Mouse (Mus musculus) liver, embryonic 12.5 days (tissue): ENCODE results near the gene Nedd9. TPM values are rescaled to one million over a fixed set of nuclear protein-coding genes. Genes with fewer than 3 reads are reported as not detected.

Source experiments
- ATAC-seq: fragments of 200-750 bp; cut with Nextera tagmentation; 2 replicates; pipeline ENCODE4 v1.8.0; 2017; ENCODE audit warnings: moderate number of reproducible peaks, mild to moderate bottlenecking, moderate library complexity
- H3K27ac ChIP-seq: fragments of 300-500 bp; sonication (generic); 2 replicates; pipeline ENCODE4 v1.5.1; 2016; ENCODE audit warnings: mild to moderate bottlenecking
- H3K27me3 ChIP-seq: fragments of 300-500 bp; sonication (generic); replicated peaks from 2 replicates; pipeline ENCODE4 v1.6.1; 2016; ENCODE audit warnings: mild to moderate bottlenecking, moderate library complexity
- H3K36me3 ChIP-seq: fragments of 300-500 bp; sonication (generic); 2 replicates; pipeline ENCODE4 v1.6.1; 2016; ENCODE audit warnings: mild to moderate bottlenecking, moderate library complexity
- H3K4me1 ChIP-seq: fragments of 300-500 bp; sonication (generic); 2 replicates; pipeline ENCODE4 v1.6.1; 2016
- H3K4me2 ChIP-seq: fragments of 300-500 bp; sonication (generic); 2 replicates; pipeline ENCODE4 v1.6.1; 2016; ENCODE audit warnings: mild to moderate bottlenecking, moderate library complexity
- H3K4me3 ChIP-seq: fragments of 300-500 bp; sonication (generic); 2 replicates; pipeline ENCODE4 v1.5.1; 2016; ENCODE audit warnings: mild to moderate bottlenecking, moderate library complexity
- H3K9ac ChIP-seq: fragments of 300-500 bp; sonication (generic); 2 replicates; pipeline ENCODE4 v1.6.1; 2016; ENCODE audit warnings: mild to moderate bottlenecking, moderate library complexity
- H3K9me3 ChIP-seq: fragments of 300-500 bp; sonication (generic); replicated peaks from 2 replicates; pipeline ENCODE4 v1.6.1; 2016; ENCODE audit warnings: mild to moderate bottlenecking, moderate library complexity
- WGBS: fragments of 180-500 bp; shearing (Covaris S2); methylation state at CpG from one replicate; pipeline ENCODE4 v1.1.7; 2016; ENCODE audit not compliant: insufficient replicate concordance; 5-methylcytosine and 5-hydroxymethylcytosine counted together
- polyA plus RNA-seq: library from polyadenylated mRNA; unstranded; fragments of >200 nt; fragmentation: Nextera tagmentation; extraction: Ambion mirVana; gene quantifications from 2 replicates; pipeline ENCODE4 v1.2.1, GENCODE M21; 2016

Nedd9 gene
- polyA plus RNA-seq, 1 experiment from 2014 or later, result 2.5 TPM

GRCm38 (mm10) chr13:41400289-41400688, 86.9 kb downstream of the Nedd9 start:
- no peak overlapping the region for H3K27ac ChIP-seq
- no peak overlapping the region for H3K9ac ChIP-seq
- H3K4me2 ChIP-seq, result no peak overlapping the region
- H3K27me3 ChIP-seq, result no peaks in the 10 kb centered on the region
- H3K36me3 ChIP-seq, result no peaks in the 10 kb centered on the region
- H3K4me3 ChIP-seq, result no peak overlapping the region
- ATAC-seq, result no peak
- no peaks in the 10 kb centered on the region for H3K9me3 ChIP-seq
- peaks cover 9% of the 10 kb centered on the region; the same call in 1 of the 2 replicates for H3K4me1 ChIP-seq
- 52% methylated on average over 3 of the region's 3 CpGs for WGBS

- 70% methylated on average over 2 of the region's 2 CpGs for WGBS
- Histone ChIP-seq H3K4me1 (no peaks in the 10 kb centered on the region), H3K36me3 (no peaks in the 10 kb centered on the region), H3K9ac (no peak overlapping the region), H3K27ac (no peak overlapping the region), H3K4me3 (no peak overlapping the region), H3K27me3 (no peaks in the 10 kb centered on the region), H3K4me2 (no peak overlapping the region), H3K9me3 (no peaks in the 10 kb centered on the region)
- ATAC-seq, result no peak
Measured at GRCm38 (mm10) chr13:41392191-41392590, 95.0 kb downstream of the Nedd9 start.

- H3K36me3 ChIP-seq, result no peaks in the 10 kb centered on the region
- H3K27me3 ChIP-seq, result no peaks in the 10 kb centered on the region
- no peaks in the 10 kb centered on the region for H3K9me3 ChIP-seq
- no peaks in the 10 kb centered on the region for H3K4me1 ChIP-seq
- no peak overlapping the region for H3K9ac ChIP-seq
- no peak overlapping the region for H3K27ac ChIP-seq
- H3K4me2 ChIP-seq, result no peak overlapping the region
- no peak overlapping the region for H3K4me3 ChIP-seq
- 76% methylated on average over 2 of the region's 2 CpGs for WGBS
- ATAC-seq, result no peak
Measured at GRCm38 (mm10) chr13:41390698-41391097, 96.5 kb downstream of the Nedd9 start.

- no peak overlapping the region for H3K27ac ChIP-seq
- no peak for ATAC-seq
- no peaks in the 10 kb centered on the region for H3K27me3 ChIP-seq
- H3K36me3 ChIP-seq, result no peaks in the 10 kb centered on the region
- no peaks in the 10 kb centered on the region for H3K9me3 ChIP-seq
- H3K4me1 ChIP-seq, result no peaks in the 10 kb centered on the region
- no peak overlapping the region for H3K4me2 ChIP-seq
- no peak overlapping the region for H3K9ac ChIP-seq
- 60% methylated on average over 4 of the region's 4 CpGs for WGBS
- no peak overlapping the region for H3K4me3 ChIP-seq
Measured at GRCm38 (mm10) chr13:41386581-41386980, 100.6 kb downstream of the Nedd9 start.

GRCm38 (mm10) chr13:41384896-41385295, 102.3 kb downstream of the Nedd9 start:
- Histone ChIP-seq H3K4me1 (no peaks in the 10 kb centered on the region), H3K9me3 (no peaks in the 10 kb centered on the region), H3K4me3 (no peak overlapping the region), H3K4me2 (no peak overlapping the region), H3K27me3 (no peaks in the 10 kb centered on the region), H3K36me3 (no peaks in the 10 kb centered on the region), H3K27ac (no peak overlapping the region), H3K9ac (no peak overlapping the region)
- 67% methylated on average over 4 of the region's 4 CpGs for WGBS
- no peak for ATAC-seq

- Histone ChIP-seq H3K4me1 (no peaks in the 10 kb centered on the region), H3K27me3 (no peaks in the 10 kb centered on the region), H3K4me3 (no peak overlapping the region), H3K9me3 (no peaks in the 10 kb centered on the region), H3K9ac (no peak overlapping the region), H3K36me3 (no peaks in the 10 kb centered on the region), H3K4me2 (no peak overlapping the region), H3K27ac (no peak overlapping the region)
- no peak for ATAC-seq
Measured at GRCm38 (mm10) chr13:41382635-41383034, 104.5 kb downstream of the Nedd9 start.

GRCm38 (mm10) chr13:41381806-41382546, 105.2 kb downstream of the Nedd9 start:
- no peak overlapping the region for H3K4me2 ChIP-seq
- no peak for ATAC-seq
- H3K4me3 ChIP-seq, result no peak overlapping the region
- H3K27me3 ChIP-seq, result no peaks in the 10 kb centered on the region
- H3K9ac ChIP-seq, result no peak overlapping the region
- WGBS, result 36% methylated on average over 5 of the region's 5 CpGs
- no peak overlapping the region for H3K27ac ChIP-seq
- no peaks in the 10 kb centered on the region for H3K36me3 ChIP-seq
- no peaks in the 10 kb centered on the region for H3K4me1 ChIP-seq
- no peaks in the 10 kb centered on the region for H3K9me3 ChIP-seq

GRCm38 (mm10) chr13:41381041-41381805, 105.9 kb downstream of the Nedd9 start:
- Histone ChIP-seq H3K4me2 (no peak overlapping the region), H3K9ac (no peak overlapping the region), H3K4me3 (no peak overlapping the region), H3K4me1 (no peaks in the 10 kb centered on the region), H3K27me3 (no peaks in the 10 kb centered on the region), H3K36me3 (no peaks in the 10 kb centered on the region), H3K27ac (no peak overlapping the region), H3K9me3 (no peaks in the 10 kb centered on the region)
- WGBS, result 28% methylated on average over 7 of the region's 7 CpGs
- no peak for ATAC-seq

- WGBS, result 70% methylated on average over 4 of the region's 4 CpGs
- no peaks in the 10 kb centered on the region for H3K9me3 ChIP-seq
- H3K4me2 ChIP-seq, result no peak overlapping the region
- no peak overlapping the region for H3K4me3 ChIP-seq
- no peaks in the 10 kb centered on the region for H3K4me1 ChIP-seq
- ATAC-seq, result no peak
- H3K27ac ChIP-seq, result no peak overlapping the region
- no peaks in the 10 kb centered on the region for H3K36me3 ChIP-seq
- H3K27me3 ChIP-seq, result no peaks in the 10 kb centered on the region
- H3K9ac ChIP-seq, result no peak overlapping the region
Measured at GRCm38 (mm10) chr13:41379951-41380465, 107.2 kb downstream of the Nedd9 start.

- ATAC-seq, result no peak
- H3K9ac ChIP-seq, result no peak overlapping the region
- no peaks in the 10 kb centered on the region for H3K9me3 ChIP-seq
- H3K4me3 ChIP-seq, result no peak overlapping the region
- no peaks in the 10 kb centered on the region for H3K4me1 ChIP-seq
- no peak overlapping the region for H3K4me2 ChIP-seq
- WGBS, result 75% methylated on average over 5 of the region's 5 CpGs
- H3K27ac ChIP-seq, result no peak overlapping the region
- no peaks in the 10 kb centered on the region for H3K36me3 ChIP-seq
- H3K27me3 ChIP-seq, result no peaks in the 10 kb centered on the region
Measured at GRCm38 (mm10) chr13:41378462-41378861, 108.7 kb downstream of the Nedd9 start.

GRCm38 (mm10) chr13:41377856-41378255, 109.3 kb downstream of the Nedd9 start:
- H3K9ac ChIP-seq, result no peak overlapping the region
- WGBS, result 71% methylated on average over 9 of the region's 9 CpGs
- no peak for ATAC-seq

GRCm38 (mm10) chr13:41377011-41377431, 110.1 kb downstream of the Nedd9 start:
- Histone ChIP-seq H3K27me3 (no peaks in the 10 kb centered on the region), H3K36me3 (no peaks in the 10 kb centered on the region), H3K4me1 (no peaks in the 10 kb centered on the region), H3K27ac (no peak overlapping the region), H3K4me3 (no peak overlapping the region), H3K4me2 (no peak overlapping the region), H3K9ac (no peak overlapping the region), H3K9me3 (no peaks in the 10 kb centered on the region)
- WGBS, result 56% methylated on average over 2 of the region's 2 CpGs
- no peak for ATAC-seq

More at GRCm38 (mm10) chr13:41377856-41378255, 109.3 kb downstream of the Nedd9 start:
- Histone ChIP-seq H3K4me1 (no peaks in the 10 kb centered on the region), H3K4me3 (no peak overlapping the region), H3K4me2 (no peak overlapping the region), H3K36me3 (no peaks in the 10 kb centered on the region), H3K9me3 (no peaks in the 10 kb centered on the region), H3K27ac (no peak overlapping the region), H3K27me3 (no peaks in the 10 kb centered on the region)
